Mouse (Mus musculus) olfactory bulb, adult 2 months (tissue): ENCODE results near the gene Tmem184c. TPM values are rescaled to one million over a fixed set of nuclear protein-coding genes. Genes with fewer than 3 reads are reported as not detected.
A peak's percentile ranks its signal among the peaks of the same experiment; 100 is the strongest.

Experiments
- H3K27ac ChIP-seq: fragments of 200-500 bp; 2 replicates; pipeline ENCODE4 v1.5.1; 2012; ENCODE audit warnings: low read depth, low read length; ENCODE audit not compliant: insufficient read depth
- H3K4me1 ChIP-seq: fragments of 200-500 bp; 2 replicates; pipeline ENCODE4 v1.6.1; 2012; ENCODE audit warnings: low read length; ENCODE audit not compliant: control insufficient read depth, insufficient read depth
- H3K4me3 ChIP-seq: fragments of 200-500 bp; 2 replicates; pipeline ENCODE4 v1.5.1; 2012; ENCODE audit warnings: mild to moderate bottlenecking, low read depth, low read length, moderate library complexity; ENCODE audit not compliant: insufficient read depth
- CTCF ChIP-seq: fragments of 200-500 bp; IDR thresholded peaks from 2 replicates; pipeline ENCODE4 v1.5.1; 2012; ENCODE audit warnings: low read depth, mild to moderate bottlenecking, low read length, moderate library complexity; ENCODE audit not compliant: insufficient read depth
- POLR2A ChIP-seq: fragments of 200-500 bp; IDR thresholded peaks from 2 replicates; pipeline ENCODE4 v1.6.1; 2012; ENCODE audit warnings: mild to moderate bottlenecking, low read depth, low read length, moderate library complexity; ENCODE audit not compliant: insufficient read depth
- WGBS: fragments of 180-500 bp; shearing (Covaris S2); methylation state at CpG from one replicate; pipeline ENCODE4 v1.1.7; 2018; 5-methylcytosine and 5-hydroxymethylcytosine counted together
- polyA plus RNA-seq: library from polyadenylated mRNA; stranded (reverse); fragments of >200 nt; gene quantifications from 2 replicates; pipeline ENCODE4 v1.2.4, GENCODE M21; 2012; ENCODE audit warnings: low replicate concordance; ENCODE audit not compliant: missing spikeins, insufficient read depth, insufficient read length

The Tmem184c gene
- polyA plus RNA-seq, 1 experiment = not detected

- peak; percentile 98 for TF ChIP-seq CTCF
- no peak for TF ChIP-seq POLR2A
- Histone ChIP-seq H3K4me1 (no peaks in the 10 kb centered on the region), H3K27ac (no peak overlapping the region), H3K4me3 (no peak overlapping the region)
- WGBS = 16% methylated on average over 15 of the region's 15 CpGs
Measured at GRCm38 (mm10) chr8:77629858-77630537, 19.5 kb upstream of the Tmem184c start.

- no peak for TF ChIP-seq CTCF
- no peak for TF ChIP-seq POLR2A
- Histone ChIP-seq H3K4me3 (no peak overlapping the region), H3K4me1 (no peaks in the 10 kb centered on the region), H3K27ac (no peak overlapping the region)
- 70% methylated on average over 7 of the region's 7 CpGs for WGBS
Measured at GRCm38 (mm10) chr8:77623677-77624209, 13.2 kb upstream of the Tmem184c start.

DNA sequence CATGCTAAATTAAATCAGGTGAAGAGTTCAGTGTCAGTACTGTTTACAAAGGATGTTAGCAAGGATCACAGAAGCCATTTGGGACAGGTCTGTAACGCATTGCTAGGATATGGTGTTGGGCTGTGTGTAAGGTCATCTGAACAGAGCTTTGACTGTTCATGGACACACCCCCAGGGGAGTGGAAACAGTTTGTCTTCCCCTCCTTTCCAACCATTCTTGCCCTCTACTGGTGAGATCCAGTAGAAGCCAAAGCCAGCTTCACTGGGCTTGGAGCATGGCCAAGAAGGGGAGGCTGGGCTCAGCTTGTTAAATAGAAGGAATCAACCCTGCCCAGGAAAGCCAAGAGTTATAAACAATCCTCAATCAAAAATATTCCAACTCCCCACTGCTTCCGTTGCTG lies 7.4 kb upstream of the Tmem184c start:
- 55% methylated on average over 2 of the region's 2 CpGs for WGBS
- no peaks in the 10 kb centered on the region for H3K4me1 ChIP-seq
- no peak overlapping the region for H3K4me3 ChIP-seq
- TF ChIP-seq POLR2A = no peak
- TF ChIP-seq CTCF = no peak
- no peak overlapping the region for H3K27ac ChIP-seq

GRCm38 (mm10) chr8:77609621-77610020 lies 877 bp downstream of the Tmem184c start:
- H3K4me3 ChIP-seq = peak overlapping the region; percentile 84
- no peak overlapping the region for H3K27ac ChIP-seq
- peaks cover 2% of the 10 kb centered on the region; the same call in 1 of the 2 replicates for H3K4me1 ChIP-seq
- no peak for TF ChIP-seq POLR2A
- WGBS = 9% methylated on average over 7 of the region's 7 CpGs

DNA sequence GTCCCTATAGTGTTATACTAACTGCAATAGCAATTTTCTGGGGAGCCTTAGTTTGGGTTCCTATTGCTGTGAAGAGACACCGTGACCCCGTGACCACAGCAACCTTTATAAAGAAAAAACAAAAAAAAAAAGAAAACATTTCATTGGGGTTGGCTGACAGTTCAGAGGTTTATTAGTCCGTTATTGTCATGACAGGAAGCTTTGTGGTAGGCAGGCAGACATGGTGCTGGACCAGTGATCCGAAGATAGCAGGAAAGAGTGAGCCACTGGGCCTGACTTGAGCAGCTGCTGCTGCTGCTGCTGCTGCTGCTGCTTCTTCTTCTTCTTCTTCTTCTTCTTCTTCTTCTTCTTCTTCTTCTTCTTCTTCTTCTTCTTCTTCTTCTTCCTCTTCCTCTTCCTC lies 26.3 kb downstream of the Tmem184c start:
- Histone ChIP-seq H3K27ac (no peak overlapping the region), H3K4me1 (no peaks in the 10 kb centered on the region), H3K4me3 (no peak overlapping the region)
- TF ChIP-seq CTCF (no peak), POLR2A (no peak)
- 92% methylated on average over 4 of the region's 4 CpGs for WGBS

GRCm38 (mm10) chr8:77577674-77578073 lies 32.8 kb downstream of the Tmem184c start:
- Histone ChIP-seq H3K27ac (no peak overlapping the region), H3K4me1 (no peaks in the 10 kb centered on the region), H3K4me3 (no peak overlapping the region)
- WGBS = 90% methylated on average over 7 of the region's 7 CpGs
- TF ChIP-seq CTCF (no peak), POLR2A (no peak)

DNA sequence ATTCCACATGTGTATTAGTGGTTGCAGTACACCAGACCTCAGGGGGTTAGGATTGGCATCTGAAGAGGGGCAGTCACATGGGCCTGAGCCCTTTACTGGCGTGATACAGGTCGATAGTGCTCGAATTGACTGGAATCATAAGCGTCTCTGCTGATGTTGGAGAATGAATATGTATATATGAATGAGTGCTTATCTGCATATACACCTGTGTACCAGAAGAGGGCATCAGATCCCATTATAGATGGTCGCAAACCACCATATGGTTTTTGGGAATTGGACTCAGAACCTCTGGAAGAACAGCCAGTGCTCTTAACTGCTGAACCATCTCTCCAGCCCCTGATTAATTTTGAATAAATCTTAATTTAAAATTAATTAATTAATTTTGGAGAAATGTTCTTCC lies 36.3 kb downstream of the Tmem184c start:
- TF ChIP-seq POLR2A (no peak), CTCF (no peak)
- Histone ChIP-seq H3K4me1 (no peaks in the 10 kb centered on the region), H3K4me3 (no peak overlapping the region), H3K27ac (no peak overlapping the region)
- WGBS = 89% methylated on average over 5 of the region's 5 CpGs

- WGBS = 93% methylated on average over 3 of the region's 3 CpGs
Measured at GRCm38 (mm10) chr8:77561441-77561840, 49.1 kb downstream of the Tmem184c start.

DNA sequence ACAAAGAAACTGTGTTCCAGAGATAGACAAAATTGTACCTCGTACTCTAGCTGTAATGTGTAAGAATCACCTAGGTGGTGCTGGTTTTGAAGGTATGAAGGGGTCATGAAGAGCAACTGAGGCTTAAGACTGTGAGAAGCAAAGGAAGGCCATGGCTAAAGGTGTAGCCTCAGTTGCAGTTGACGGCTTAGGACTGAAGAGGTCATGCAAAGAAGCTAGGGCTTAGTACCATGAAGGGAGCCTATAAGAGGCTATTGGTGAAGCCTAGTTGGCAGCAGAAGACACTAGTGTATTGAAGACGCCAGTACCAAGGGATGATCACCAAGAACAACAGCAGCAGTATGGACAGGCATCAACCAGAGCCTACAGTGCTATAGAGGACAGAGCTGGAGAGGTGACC lies 58.0 kb downstream of the Tmem184c start:
- peaks cover 3% of the 10 kb centered on the region; the same call in 1 of the 2 replicates for H3K4me1 ChIP-seq
- no peak overlapping the region for H3K4me3 ChIP-seq
- 96% methylated on average over 3 of the region's 3 CpGs for WGBS
- no peak for TF ChIP-seq CTCF
- no peak for TF ChIP-seq POLR2A
- H3K27ac ChIP-seq = no peak overlapping the region

More at GRCm38 (mm10) chr8:77561441-77561840, 49.1 kb downstream of the Tmem184c start:
- H3K27ac ChIP-seq = no peak overlapping the region
- no peaks in the 10 kb centered on the region for H3K4me1 ChIP-seq
- TF ChIP-seq POLR2A (no peak), CTCF (no peak)
- no peak overlapping the region for H3K4me3 ChIP-seq
